29 mouse cellular contexts compared by ENCODE assay signal in genomic region chr19:46799903-46800583, GRCm38 (mm10). TPM values are rescaled to one million over a fixed set of nuclear protein-coding genes. Genes with fewer than 3 reads are reported as not detected.
DNase-seq lines count a peak whose midpoint lies in the region.
"Had no signal": no experiment of that assay in that cellular context is flagged by ENCODE, and none has a peak within 500 bp of the region (broad histone marks: within the 10 kb centered on the region; RNA-seq: fewer than 3 reads in every experiment).

No protein-coding gene starts in this region.

- H3K4me3 ChIP-seq in embryonic facial prominence, embryonic 10.5 days = no peak overlapping the region
- H3K4me3 ChIP-seq: embryonic facial prominence, embryonic 13.5 days; forebrain, embryonic 10.5 days; forebrain, embryonic 15.5 days; gastrocnemius, adult 2 months; heart, embryonic 13.5 days; layer of hippocampus, adult 2 months; liver, embryonic 13.5 days; neural tube, embryonic 13.5 days had no signal

- no peaks in the 10 kb centered on the region for H3K27me3 ChIP-seq in embryonic facial prominence, embryonic 10.5 days (replicated peaks; ENCODE audit: low read depth, poor library complexity, severe bottlenecking)
- H3K27me3 ChIP-seq: CH12.LX; embryonic facial prominence, embryonic 13.5 days; forebrain, embryonic 15.5 days; heart, embryonic 13.5 days; liver, embryonic 13.5 days; neural tube, embryonic 13.5 days; Patski had no signal

- peak; percentile 73 for DNase-seq in adrenal gland, adult 2 months
- DNase-seq in adrenal gland, adult 18-20 months (ENCODE audit: low spot score in 2 of 2) = no peak
- DNase-seq in 3T3-L1 (ENCODE audit: low read depth, low spot score) (peak; percentile 85), adipocyte (ENCODE audit: low spot score) (peak; percentile 66)
- peak; percentile 64 to 69 for DNase-seq in adrenal gland, postnatal 36 days
- DNase-seq in thymus, postnatal 10 days (ENCODE audit: low spot score in 2 of 2) = no peak
- no peak for DNase-seq in spleen, postnatal 36 days (ENCODE audit: low spot score in 2 of 2)
- DNase-seq in embryonic facial prominence, embryonic 10.5 days (ENCODE audit: low spot score) = no peak
- DNase-seq: B cell, adult 2 months; cerebellum, adult 11 months; cerebellum, adult 9-10 months; embryo, embryonic 11 days; gastrocnemius, adult 2 months; gastrocnemius, postnatal 36 days; heart, postnatal 10 days; kidney, adult 11 months; kidney, postnatal 36 days; left cerebral cortex, postnatal 4 days; liver, embryonic 13.5 days; lung, postnatal 10 days had no signal

- no peaks in the 10 kb centered on the region for H3K36me3 ChIP-seq in embryonic facial prominence, embryonic 10.5 days (replicated peaks)
- H3K36me3 ChIP-seq: embryonic facial prominence, embryonic 13.5 days; forebrain, embryonic 10.5 days; forebrain, embryonic 15.5 days; heart, embryonic 13.5 days; liver, embryonic 13.5 days; neural tube, embryonic 13.5 days had no signal

- no peak overlapping the region for H3K27ac ChIP-seq in embryonic facial prominence, embryonic 10.5 days (replicated peaks)
- H3K27ac ChIP-seq: embryonic facial prominence, embryonic 13.5 days; forebrain, embryonic 10.5 days; forebrain, embryonic 15.5 days; gastrocnemius, adult 2 months; heart, embryonic 13.5 days; hindbrain, embryonic 14.5 days; layer of hippocampus, adult 2 months; liver, embryonic 13.5 days; neural tube, embryonic 13.5 days had no signal

- H3K9me3 ChIP-seq in embryonic facial prominence, embryonic 10.5 days = no peaks in the 10 kb centered on the region
- H3K9me3 ChIP-seq: embryonic facial prominence, embryonic 13.5 days; forebrain, embryonic 10.5 days; forebrain, embryonic 15.5 days; heart, embryonic 13.5 days; liver, embryonic 13.5 days; neural tube, embryonic 13.5 days had no signal

- WGBS in embryonic facial prominence, embryonic 10.5 days = 91% methylated on average over 4 of the region's 4 CpGs

- peaks cover 6% of the 10 kb centered on the region; the same call in 1 of the 2 replicates for H3K4me1 ChIP-seq in embryonic facial prominence, embryonic 10.5 days
- H3K4me1 ChIP-seq: forebrain, embryonic 15.5 days had no signal

RNA-seq across cellular contexts. Expression of gene Cnnm2, which starts 38.6 kb away (rescaled TPM):
- 10 to 100 TPM; 33.4 to 40.7 TPM for total RNA-seq in adrenal gland, adult 2 months (2021)
- 34.9 and 49.2 TPM in 2 replicates for polyA plus RNA-seq in adrenal gland, adult 2 months (2012; rRNA removed)
- total RNA-seq in adrenal gland, adult 18-20 months (2021) = 10 to 100 TPM; 34.8 to 50.8 TPM
- 10 to 100 TPM; 23.7 to 39.4 TPM for total RNA-seq in adrenal gland, postnatal 36 days (2021)
- 2.3 and 3.0 TPM in 2 replicates for polyA plus RNA-seq in embryonic facial prominence, embryonic 10.5 days (2016; fragmentation: Nextera tagmentation; extraction: Ambion mirVana)

Comparison
In these comparisons a context has a peak if more than half of its experiments do, and no peak if none do; other contexts are left out.
1. DNase-seq: peak in adrenal gland, adult 2 months (single experiment), 3T3-L1 (single experiment), adipocyte (single experiment) and adrenal gland, postnatal 36 days (2 of 2); none in adrenal gland, adult 18-20 months (0 of 2), thymus, postnatal 10 days (0 of 2), spleen, postnatal 36 days (0 of 2) and embryonic facial prominence, embryonic 10.5 days (single experiment).